Mouse (Mus musculus) cortical plate, adult 2 months (tissue): ENCODE results near the gene Gramd1b. TPM values are rescaled to one million over a fixed set of nuclear protein-coding genes. Genes with fewer than 3 reads are reported as not detected.
A peak's percentile ranks its signal among the peaks of the same experiment; 100 is the strongest.

Source experiments
- H3K27ac ChIP-seq: fragments of 200-500 bp; 2 replicates; pipeline ENCODE4 v1.5.1; 2012; ENCODE audit warnings: low read length, control low read depth, inconsistent platforms; ENCODE audit not compliant: insufficient read depth
- H3K4me1 ChIP-seq: fragments of 200-500 bp; 2 replicates; pipeline ENCODE4 v1.6.1; 2011; ENCODE audit warnings: low read length; ENCODE audit not compliant: control insufficient read depth, insufficient read depth
- H3K4me3 ChIP-seq: fragments of 200-500 bp; 2 replicates; pipeline ENCODE4 v1.5.1; 2011; ENCODE audit warnings: mild to moderate bottlenecking, low read length, control low read depth; ENCODE audit not compliant: insufficient read depth
- CTCF ChIP-seq: fragments of 200-500 bp; IDR thresholded peaks from 2 replicates; pipeline ENCODE4 v1.5.1; 2011; ENCODE audit warnings: mild to moderate bottlenecking, control low read depth, low read length; ENCODE audit not compliant: insufficient read depth; ENCODE audit errors: extremely low read depth
- POLR2A ChIP-seq: fragments of 200-500 bp; IDR thresholded peaks from 2 replicates; pipeline ENCODE4 v1.6.1; 2011; ENCODE audit warnings: mild to moderate bottlenecking, low read length, control low read depth; ENCODE audit not compliant: insufficient read depth; ENCODE audit errors: extremely low read depth
- polyA plus RNA-seq: library from polyadenylated mRNA; depleted of rRNA; stranded (reverse); fragments of >200 nt; gene quantifications from 2 replicates; pipeline ENCODE4 v1.2.3, GENCODE M21; 2012

Gramd1b gene
- polyA plus RNA-seq, 1 experiment = 133 TPM

DNA sequence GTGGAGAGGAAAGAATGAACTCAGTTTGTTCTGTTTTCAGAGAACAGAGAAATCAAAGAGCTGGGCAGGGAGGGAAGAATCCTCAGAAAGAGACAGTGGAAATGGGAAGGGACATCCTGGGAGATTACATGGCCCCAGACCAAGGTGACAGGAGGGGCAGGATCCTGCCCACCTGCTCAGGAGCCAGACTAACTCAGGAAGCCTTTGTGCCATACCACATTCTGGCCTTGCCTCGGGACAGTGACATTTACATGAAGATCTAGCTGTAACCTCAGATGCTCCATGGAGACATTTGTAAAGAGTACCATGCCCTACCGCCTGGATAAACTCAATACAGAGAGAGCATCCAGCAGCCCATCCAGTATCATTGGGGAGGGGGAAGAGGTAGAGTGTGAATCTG lies 196.6 kb downstream of the Gramd1b start:
- Histone ChIP-seq H3K4me3 (no peak overlapping the region), H3K27ac (no peak overlapping the region), H3K4me1 (peaks cover 28% of the 10 kb centered on the region)
- TF ChIP-seq CTCF (no peak), POLR2A (no peak)

DNA sequence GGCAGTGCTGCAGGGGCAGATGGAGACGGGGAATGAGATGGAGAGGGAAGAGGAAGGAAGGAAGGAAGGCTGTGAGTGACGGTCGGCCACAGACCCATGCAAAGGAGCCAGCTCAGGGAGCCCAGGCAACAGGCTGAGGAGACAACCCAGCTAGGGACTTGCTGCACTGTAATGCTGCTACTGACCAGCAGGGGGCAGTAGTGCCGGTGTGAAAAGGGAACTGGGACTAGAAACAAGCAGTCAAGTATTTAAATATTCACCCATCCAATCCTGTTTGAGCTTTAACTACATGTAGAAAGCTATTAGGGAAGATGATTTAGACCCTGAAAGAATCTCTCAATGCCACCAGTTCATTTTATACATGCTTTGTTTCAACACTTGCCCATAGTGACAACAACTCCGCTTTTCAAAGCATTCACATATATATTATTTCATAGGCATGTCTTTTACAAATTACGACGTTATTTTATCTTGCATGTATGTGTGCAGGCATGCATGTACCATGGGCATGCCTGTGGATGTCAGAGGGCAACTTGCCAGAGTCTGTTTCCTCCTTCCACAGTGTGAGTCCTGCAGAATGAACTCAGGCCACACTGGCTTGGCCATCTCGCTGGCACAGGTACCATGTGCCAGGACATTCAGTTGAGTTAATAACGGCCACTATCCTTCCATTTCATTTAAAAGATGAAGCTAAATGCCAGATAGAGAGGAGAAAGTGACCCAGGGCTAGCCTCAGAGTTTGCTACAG lies 197.4 kb downstream of the Gramd1b start:
- Histone ChIP-seq H3K4me1 (peaks cover 25% of the 10 kb centered on the region), H3K4me3 (no peak overlapping the region), H3K27ac (no peak overlapping the region)
- TF ChIP-seq CTCF (peak; percentile 92), POLR2A (no peak)

DNA sequence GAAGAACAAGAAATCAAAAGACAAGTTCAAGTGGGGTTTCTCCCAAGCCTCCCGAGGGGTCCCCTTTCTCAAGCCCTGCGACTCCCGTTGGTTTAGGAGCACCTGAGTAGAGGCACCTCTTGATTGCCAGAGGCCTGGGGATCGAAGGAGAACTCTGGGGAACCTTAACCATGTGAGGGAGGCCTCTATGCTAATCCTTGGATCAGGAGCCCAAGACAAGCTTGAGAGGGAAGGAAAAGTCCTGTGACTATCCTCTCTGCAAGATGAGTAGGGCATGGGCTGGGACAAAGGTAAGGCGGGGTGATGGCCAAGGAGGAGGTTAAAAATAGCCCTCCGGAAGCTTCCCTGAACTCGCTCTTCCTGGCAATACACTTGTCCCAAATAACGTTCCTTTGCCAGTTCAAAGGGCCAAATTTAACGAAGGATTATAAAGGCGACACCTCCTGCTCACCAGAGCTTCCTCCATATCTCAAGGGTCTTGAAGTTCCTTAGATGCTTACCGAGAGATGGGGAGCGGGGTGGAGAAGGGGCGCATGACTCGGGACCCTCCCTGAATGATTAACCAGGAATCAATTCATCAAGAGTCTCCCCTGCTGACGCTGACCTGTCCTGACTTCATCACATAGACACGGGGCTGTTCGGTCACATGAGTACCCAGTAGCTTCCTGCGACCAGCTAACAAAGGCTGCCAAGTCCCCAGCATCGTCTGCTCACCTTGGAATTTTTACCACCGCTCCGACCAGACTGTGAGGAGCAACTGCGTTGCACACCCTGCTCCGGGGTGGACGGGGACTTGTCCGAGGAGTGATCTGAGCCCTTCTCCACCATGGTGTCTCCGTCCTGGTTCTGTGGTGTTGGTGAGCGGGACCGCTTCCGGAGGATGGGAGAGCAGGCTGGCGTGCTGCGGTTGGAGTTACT lies 198.2 kb downstream of the Gramd1b start:
- Histone ChIP-seq H3K4me1 (peaks cover 21% of the 10 kb centered on the region), H3K27ac (no peak overlapping the region), H3K4me3 (no peak overlapping the region)
- no peak for TF ChIP-seq CTCF
- no peak for TF ChIP-seq POLR2A

DNA sequence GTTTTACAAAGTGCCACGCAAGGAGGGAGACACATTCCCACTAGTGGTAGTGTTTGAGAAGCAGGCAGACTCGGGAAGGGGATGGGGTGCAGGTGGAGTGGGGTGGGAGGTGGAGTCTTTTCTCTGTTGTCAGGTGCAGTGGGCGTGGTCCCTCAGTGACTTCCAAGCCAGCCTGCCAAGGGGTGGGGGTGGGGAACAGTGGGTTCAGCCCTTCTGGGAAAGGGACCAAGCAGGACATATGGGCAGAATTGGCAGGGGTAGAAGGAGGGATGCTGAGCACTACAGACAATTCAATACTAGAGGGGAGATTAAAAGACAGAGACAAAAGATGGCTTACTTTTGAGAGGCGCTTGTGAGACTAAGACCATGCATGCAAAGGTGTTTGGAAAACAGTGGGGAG lies 198.9 kb downstream of the Gramd1b start:
- Histone ChIP-seq H3K4me3 (no peak overlapping the region), H3K4me1 (peaks cover 17% of the 10 kb centered on the region), H3K27ac (no peak overlapping the region)
- TF ChIP-seq CTCF (no peak), POLR2A (no peak)

DNA sequence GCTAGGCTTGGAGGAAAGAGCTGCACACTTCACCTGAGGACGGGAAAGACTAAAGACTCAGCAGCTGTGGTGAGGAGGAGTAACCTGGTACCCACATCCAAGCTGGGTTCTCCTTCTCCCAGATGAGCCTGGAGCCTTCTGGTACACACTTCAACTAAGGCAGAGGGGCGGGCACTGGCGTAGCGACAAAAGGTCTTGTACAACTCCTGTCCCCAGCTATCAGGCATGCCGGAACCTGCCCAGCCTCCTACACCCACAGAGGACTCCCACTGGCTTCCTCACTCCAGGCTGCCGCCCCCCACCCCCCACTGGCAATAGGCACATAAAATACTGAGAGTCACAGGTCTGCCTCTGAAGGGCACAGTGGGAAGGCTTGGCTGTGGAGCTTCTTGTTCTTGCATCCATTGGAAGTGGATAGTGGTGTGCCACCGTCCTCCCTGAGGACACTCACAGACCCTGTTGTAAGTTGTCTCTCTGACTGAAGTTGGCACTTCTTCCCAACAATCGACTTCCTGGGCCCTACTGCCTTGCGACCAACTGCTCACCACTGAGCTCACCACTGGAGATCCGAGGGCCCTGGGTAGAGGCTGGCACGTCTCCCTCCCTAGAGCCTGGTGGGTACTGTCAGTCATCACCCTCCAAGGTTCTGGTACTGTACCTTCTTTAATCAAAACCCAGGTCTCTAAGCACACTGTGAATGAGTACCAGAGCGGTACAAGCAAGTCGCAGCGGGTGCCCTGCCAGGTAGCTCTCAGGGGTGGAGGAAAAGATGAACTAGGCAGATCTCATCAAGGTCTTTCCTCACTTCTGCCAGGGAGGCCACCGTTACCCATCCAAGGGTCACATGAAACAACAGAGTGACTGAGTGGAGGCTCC lies 199.5 kb downstream of the Gramd1b start:
- Histone ChIP-seq H3K27ac (no peak overlapping the region), H3K4me3 (no peak overlapping the region), H3K4me1 (peaks cover 12% of the 10 kb centered on the region)
- no peak for TF ChIP-seq POLR2A

DNA sequence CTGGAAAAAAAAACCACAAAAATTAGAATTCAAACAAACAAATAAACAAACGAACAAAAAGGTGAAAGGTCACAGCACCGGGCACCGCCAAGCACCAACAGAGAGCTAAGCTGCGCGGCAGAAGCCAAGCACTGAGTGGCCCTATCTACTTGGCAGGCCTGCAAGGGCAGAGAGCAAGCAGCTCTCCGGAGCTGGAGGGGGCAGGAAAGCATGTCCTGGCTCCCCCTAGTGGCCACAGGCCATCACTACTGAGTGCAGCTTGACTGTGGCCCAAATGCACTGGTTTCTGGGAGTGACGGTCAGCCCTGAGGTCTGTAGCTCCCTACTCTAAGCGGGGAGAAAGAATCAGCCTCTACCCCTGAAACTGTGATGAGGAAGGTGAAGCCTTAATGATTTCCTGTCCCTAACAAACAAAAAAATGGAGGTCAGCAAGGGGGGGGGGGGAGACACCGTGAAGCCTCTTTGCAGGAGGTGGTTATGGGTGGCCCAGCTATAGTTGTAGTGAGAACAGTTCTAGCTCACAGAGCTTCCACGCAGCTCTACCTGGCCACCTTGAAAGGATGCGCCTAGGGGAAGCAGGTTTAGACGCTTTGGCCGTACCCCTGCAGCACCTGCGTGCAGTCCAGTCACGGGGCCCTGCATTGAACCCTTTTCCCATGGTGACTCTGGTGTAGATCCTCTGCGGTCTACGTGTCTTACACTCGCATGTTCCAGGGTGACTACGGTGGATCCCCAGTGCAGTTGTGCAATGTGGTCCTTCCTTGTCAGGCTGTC lies 200.4 kb downstream of the Gramd1b start:
- no peak for TF ChIP-seq POLR2A
- peak; percentile 88 for TF ChIP-seq CTCF
- no peak overlapping the region for H3K27ac ChIP-seq
- H3K4me1 ChIP-seq = peaks cover 15% of the 10 kb centered on the region
- H3K4me3 ChIP-seq = no peak overlapping the region

DNA sequence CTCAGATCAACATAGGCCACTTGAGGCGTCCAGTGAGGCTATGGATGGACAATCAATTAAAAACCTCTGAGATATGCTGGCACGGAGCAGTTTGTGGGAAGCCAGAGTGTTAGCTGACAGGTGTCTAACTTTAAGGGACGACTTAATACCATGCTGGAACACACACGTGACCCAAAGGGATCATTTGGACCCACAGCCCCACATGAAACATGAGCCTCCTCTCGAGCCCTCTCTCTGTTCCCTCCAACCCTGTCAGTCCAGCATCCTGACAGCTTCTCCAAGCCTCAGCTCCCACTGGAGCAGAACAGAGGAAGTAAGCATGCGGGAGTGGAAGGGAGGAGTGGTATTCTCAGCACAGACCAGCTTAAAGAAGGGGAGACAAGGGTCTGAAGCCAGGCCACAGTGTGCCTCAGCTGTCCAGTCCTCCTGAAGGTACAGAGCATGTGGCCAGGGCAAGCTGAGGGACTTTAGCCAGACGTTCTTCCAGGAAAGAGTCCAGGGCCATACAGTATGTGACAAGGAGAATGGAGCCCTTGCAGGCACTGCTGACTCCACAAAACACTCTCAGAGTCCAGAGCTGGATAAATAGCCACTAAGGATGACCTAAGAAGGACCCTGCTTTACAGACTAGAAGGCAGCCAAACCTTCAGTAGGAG lies 204.8 kb downstream of the Gramd1b start:
- Histone ChIP-seq H3K4me3 (no peak overlapping the region), H3K27ac (no peak overlapping the region), H3K4me1 (peaks cover 29% of the 10 kb centered on the region)
- TF ChIP-seq POLR2A = no peak
- no peak for TF ChIP-seq CTCF

DNA sequence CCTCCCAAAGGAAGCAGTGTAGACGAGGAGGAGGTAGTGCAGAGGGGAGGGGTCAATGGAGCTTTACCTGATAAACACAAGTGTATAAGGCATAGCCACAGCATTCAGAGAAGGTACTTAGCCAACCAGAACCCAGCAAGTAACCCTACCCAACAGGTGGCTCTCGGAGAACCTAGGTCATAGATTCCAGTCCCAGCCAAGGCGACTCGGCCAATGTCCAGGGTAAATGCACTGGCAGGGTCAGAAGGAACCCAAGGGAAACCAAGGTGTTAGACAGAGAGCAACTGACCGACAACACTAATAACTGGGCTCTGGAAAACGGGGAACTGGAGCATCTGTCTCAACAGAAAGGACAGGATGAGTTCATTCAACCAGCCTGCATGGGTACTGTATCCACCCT lies 206.4 kb downstream of the Gramd1b start:
- H3K4me3 ChIP-seq = no peak overlapping the region
- H3K27ac ChIP-seq = no peak overlapping the region
- H3K4me1 ChIP-seq = peaks cover 31% of the 10 kb centered on the region
- TF ChIP-seq POLR2A = no peak
- TF ChIP-seq CTCF = no peak
